Mouse (Mus musculus) CH12.LX (cell line): ENCODE measurements around the gene Sgsm1.

Experiments
- CTCF ChIP-seq, 2 experiments: IDR thresholded peaks in 1 of 2; conservative IDR thresholded peaks in 1 of 2; 2 replicates each; pipeline ENCODE4 v1.5.1; 2011 to 2012; ENCODE audit warnings: low read depth in 2 of 2, low read length in 2 of 2, improper control_type of control experiment in 1 of 2, inconsistent platforms in 1 of 2, mild to moderate bottlenecking in 1 of 2, moderate library complexity in 1 of 2
- E2F4 ChIP-seq: IDR thresholded peaks from 2 replicates; pipeline ENCODE4 v1.6.1; 2011; ENCODE audit warnings: low read depth, low read length, improper control_type of control experiment; ENCODE audit not compliant: insufficient replicate concordance
- EP300 ChIP-seq: IDR thresholded peaks from 2 replicates; pipeline ENCODE4 v1.6.1; 2011; ENCODE audit warnings: low read length, improper control_type of control experiment
- MAFK ChIP-seq: IDR thresholded peaks from 2 replicates; pipeline ENCODE4 v1.6.1; 2011; ENCODE audit warnings: low read length, improper control_type of control experiment; ENCODE audit not compliant: insufficient replicate concordance
- MEF2A ChIP-seq: IDR thresholded peaks from 2 replicates; pipeline ENCODE4 v1.6.1; 2014; ENCODE audit warnings: low read depth, mild to moderate bottlenecking, inconsistent platforms, low read length, improper control_type of control experiment, borderline replicate concordance
- NRF1 ChIP-seq: IDR thresholded peaks from 2 replicates; pipeline ENCODE4 v1.6.1; 2014; ENCODE audit warnings: low read depth, mild to moderate bottlenecking, inconsistent platforms, low read length, improper control_type of control experiment, moderate library complexity
- POLR2A ChIP-seq: IDR thresholded peaks from 2 replicates; pipeline ENCODE4 v1.6.1; 2011; ENCODE audit warnings: low read depth, mild to moderate bottlenecking, improper control_type of control experiment, low read length
- POLR2AphosphoS2 ChIP-seq: IDR thresholded peaks from 2 replicates; pipeline ENCODE4 v1.6.1; 2011; ENCODE audit warnings: low read depth, low read length, improper control_type of control experiment
- RAD21 ChIP-seq: IDR thresholded peaks from 2 replicates; pipeline ENCODE4 v1.6.1; 2011; ENCODE audit warnings: low read depth, mild to moderate bottlenecking, low read length, improper control_type of control experiment, moderate library complexity
- RCOR1 ChIP-seq: conservative IDR thresholded peaks from 2 replicates; pipeline ENCODE4 v1.6.1; 2012; ENCODE audit warnings: low read depth, mild to moderate bottlenecking, inconsistent platforms, low read length, improper control_type of control experiment
- SIN3A ChIP-seq: IDR thresholded peaks from 2 replicates; pipeline ENCODE4 v1.6.1; 2012; ENCODE audit warnings: low read length, improper control_type of control experiment, inconsistent platforms
- TCF12 ChIP-seq: IDR thresholded peaks from 2 replicates; pipeline ENCODE4 v1.6.1; 2014; ENCODE audit warnings: low read depth, mild to moderate bottlenecking, inconsistent platforms, low read length, improper control_type of control experiment
- USF2 ChIP-seq: conservative IDR thresholded peaks from 2 replicates; pipeline ENCODE4 v1.6.1; 2011; ENCODE audit warnings: low read depth, low read length, improper control_type of control experiment

DNA sequence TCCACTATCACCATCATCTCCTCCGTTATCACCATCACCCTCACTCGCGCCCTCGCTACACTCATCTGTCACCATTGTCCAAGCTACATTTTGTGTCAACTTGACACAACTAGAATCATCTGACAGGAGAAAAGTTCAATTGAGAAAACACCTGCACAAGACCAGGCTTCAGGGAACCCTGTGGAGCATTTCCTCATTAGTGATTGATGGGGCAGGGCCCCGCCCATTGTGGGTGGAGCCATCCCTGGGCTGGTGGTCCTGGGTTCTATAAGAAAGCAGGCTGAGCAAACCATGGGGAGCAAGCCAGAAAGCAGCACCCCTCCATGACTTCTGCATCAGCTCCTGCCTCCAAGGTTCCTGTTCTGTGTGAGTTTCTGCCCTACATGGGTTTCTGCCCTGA, 22.8 kb downstream of the Sgsm1 start:
- TF ChIP-seq CTCF (conservative IDR thresholded peaks at IDR 0.05 in 1 of 2, IDR thresholded peaks at IDR 0.05 in 1 of 2; ENCODE audit: low read depth in 2 of 2, low read length in 2 of 2) = no peak
- TF ChIP-seq MEF2A = no peak
- no peak for TF ChIP-seq NRF1
- no peak for TF ChIP-seq RAD21
- TF ChIP-seq EP300 = no peak
- no peak for TF ChIP-seq POLR2A
- TF ChIP-seq E2F4 = no peak
- no peak for TF ChIP-seq USF2
- TF ChIP-seq MAFK = no peak
- no peak for TF ChIP-seq POLR2AphosphoS2
- TF ChIP-seq SIN3A = no peak
- no peak for TF ChIP-seq RCOR1
- TF ChIP-seq TCF12 = no peak
